Mouse (Mus musculus): Measurements from ENCODE around the gene Dhx15. TPM values are rescaled to one million over a fixed set of nuclear protein-coding genes. Genes with fewer than 3 reads are reported as not detected.
A peak's percentile ranks its signal among the peaks of the same experiment; 100 is the strongest.

The Dhx15 gene
- total RNA-seq, 1 experiment, result 164 TPM

GRCm38 (mm10) chr5:52234570-52234969 is 44.3 kb upstream of the Dhx15 start:
- no peaks in the 10 kb centered on the region for H3K36me3 ChIP-seq (ENCODE audit: control insufficient read depth, insufficient read depth, low read length, poor library complexity, severe bottlenecking)
- DNase-seq (ENCODE audit: low read depth, low spot score), result no peak
- H3K4me1 ChIP-seq (ENCODE audit: control insufficient read depth in 2 of 2, insufficient read depth in 2 of 2, low read length in 2 of 2, poor library complexity in 1 of 2), result peaks cover 2 to 6% of the 10 kb centered on the region in 2 experiments; a peak in 1 of 4 replicates
- no peaks in the 10 kb centered on the region for H3K9me3 ChIP-seq (ENCODE audit: control insufficient read depth, insufficient read depth, low read depth, low read length)
- no peak overlapping the region for H3K27ac ChIP-seq (ENCODE audit: insufficient read depth, low read depth, low read length, poor library complexity, severe bottlenecking)
- no peak overlapping the region for H3K9ac ChIP-seq (ENCODE audit: insufficient read depth, low read depth, low read length, poor library complexity, severe bottlenecking)
- TF ChIP-seq ZNF384 (IDR thresholded peaks at IDR 0.05; ENCODE audit: low read depth, low read length) (no peak), MAFK (IDR thresholded peaks at IDR 0.05; ENCODE audit: insufficient read depth, low read depth, low read length) (no peak), CHD2 (IDR thresholded peaks at IDR 0.05; ENCODE audit: low read depth, low read length) (no peak)
- H3K4me3 ChIP-seq (ENCODE audit: insufficient read depth in 1 of 2, low read depth in 1 of 2, low read length in 2 of 2, poor library complexity in 1 of 2, severe bottlenecking in 1 of 2), result no peak overlapping the region
- in situ Hi-C loops (cut with MboI; ENCODE audit: low sequenced_read_pairs in 2 of 2, unreplicated experiment in 2 of 2), result no loop called here

DNA sequence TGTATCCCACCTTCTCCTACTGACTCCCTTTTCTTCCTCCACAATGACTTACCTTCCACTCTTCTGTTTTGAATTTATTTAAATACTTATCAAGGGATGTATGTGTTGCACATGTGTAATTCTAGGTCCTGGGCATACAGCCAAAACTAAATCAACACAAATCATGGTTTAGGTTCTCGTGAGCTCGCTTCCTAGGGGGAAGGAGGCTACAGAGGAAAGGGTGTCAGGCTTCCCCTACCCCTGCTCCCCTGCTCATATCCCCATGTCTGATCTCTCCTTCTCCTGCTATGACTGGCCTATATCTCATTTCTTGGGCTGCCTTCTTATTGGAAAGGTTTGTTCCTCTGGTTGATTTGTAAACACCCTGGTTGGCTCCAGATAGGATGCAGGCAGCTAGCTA is 43.6 kb upstream of the Dhx15 start:
- no peak for TF ChIP-seq HCFC1 (IDR thresholded peaks at IDR 0.05; ENCODE audit: borderline replicate concordance, insufficient read depth, low read length)
- no peak for TF ChIP-seq ZC3H11A (IDR thresholded peaks at IDR 0.05; ENCODE audit: borderline replicate concordance, low read depth, low read length)
- no peak for TF ChIP-seq MAFK (IDR thresholded peaks at IDR 0.05; ENCODE audit: insufficient read depth, low read depth, low read length)
- no peak for TF ChIP-seq ZNF384 (IDR thresholded peaks at IDR 0.05; ENCODE audit: low read depth, low read length)
- no peak for TF ChIP-seq CHD2 (IDR thresholded peaks at IDR 0.05; ENCODE audit: low read depth, low read length)
- Histone ChIP-seq H3K9me3 (ENCODE audit: control insufficient read depth, insufficient read depth, low read depth, low read length) (no peaks in the 10 kb centered on the region), H3K9ac (ENCODE audit: insufficient read depth, low read depth, low read length, poor library complexity, severe bottlenecking) (no peak overlapping the region), H3K27ac (ENCODE audit: insufficient read depth, low read depth, low read length, poor library complexity, severe bottlenecking) (no peak overlapping the region), H3K4me1 (ENCODE audit: control insufficient read depth in 2 of 2, insufficient read depth in 2 of 2, low read length in 2 of 2, poor library complexity in 1 of 2) (peaks cover 2 to 6% of the 10 kb centered on the region in 2 experiments; a peak in 1 of 4 replicates), H3K36me3 (ENCODE audit: control insufficient read depth, insufficient read depth, low read length, poor library complexity, severe bottlenecking) (no peaks in the 10 kb centered on the region), H3K4me3 (ENCODE audit: insufficient read depth in 1 of 2, low read depth in 1 of 2, low read length in 2 of 2, poor library complexity in 1 of 2, severe bottlenecking in 1 of 2) (no peak overlapping the region)
- DNase-seq (ENCODE audit: low read depth, low spot score), result no peak
- in situ Hi-C loops (cut with MboI; ENCODE audit: low sequenced_read_pairs in 2 of 2, unreplicated experiment in 2 of 2), result no loop called here

GRCm38 (mm10) chr5:52232611-52233010 is 42.3 kb upstream of the Dhx15 start:
- in situ Hi-C loops (cut with MboI; ENCODE audit: low sequenced_read_pairs in 2 of 2, unreplicated experiment in 2 of 2), result no loop called here
- Histone ChIP-seq H3K9me3 (ENCODE audit: control insufficient read depth, insufficient read depth, low read depth, low read length) (no peaks in the 10 kb centered on the region), H3K36me3 (ENCODE audit: control insufficient read depth, insufficient read depth, low read length, poor library complexity, severe bottlenecking) (no peaks in the 10 kb centered on the region), H3K27ac (ENCODE audit: insufficient read depth, low read depth, low read length, poor library complexity, severe bottlenecking) (no peak overlapping the region; the same call in 1 of the 2 replicates), H3K9ac (ENCODE audit: insufficient read depth, low read depth, low read length, poor library complexity, severe bottlenecking) (no peak overlapping the region), H3K4me3 (ENCODE audit: insufficient read depth in 1 of 2, low read depth in 1 of 2, low read length in 2 of 2, poor library complexity in 1 of 2, severe bottlenecking in 1 of 2) (no peak overlapping the region), H3K4me1 (ENCODE audit: control insufficient read depth in 2 of 2, insufficient read depth in 2 of 2, low read length in 2 of 2, poor library complexity in 1 of 2) (peaks cover 0 to 5% of the 10 kb centered on the region in 2 experiments; a peak in 1 of 4 replicates)
- TF ChIP-seq HCFC1 (IDR thresholded peaks at IDR 0.05; ENCODE audit: borderline replicate concordance, insufficient read depth, low read length) (no peak), CHD2 (IDR thresholded peaks at IDR 0.05; ENCODE audit: low read depth, low read length) (no peak), ZNF384 (IDR thresholded peaks at IDR 0.05; ENCODE audit: low read depth, low read length) (no peak), MAFK (IDR thresholded peaks at IDR 0.05; ENCODE audit: insufficient read depth, low read depth, low read length) (no peak)
- no peak for DNase-seq (ENCODE audit: low read depth, low spot score)

DNA sequence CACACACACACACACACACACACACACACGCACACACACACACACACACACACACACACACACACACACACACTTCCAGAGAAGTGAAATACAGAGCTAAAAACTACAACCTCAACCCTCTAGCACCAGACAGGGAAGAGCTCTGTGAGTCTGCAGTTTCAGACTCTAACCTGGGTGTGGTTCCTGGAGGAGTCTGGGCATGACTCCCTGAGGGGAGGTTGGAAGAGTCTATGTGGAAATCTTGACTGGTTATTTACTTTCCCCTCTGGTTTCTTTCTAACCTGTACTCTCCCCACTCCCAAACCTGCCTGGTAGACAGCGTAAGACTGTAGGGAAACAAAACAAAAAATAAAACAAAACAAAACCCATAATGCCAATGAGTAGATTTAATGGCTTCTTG is 41.9 kb upstream of the Dhx15 start:
- no peaks in the 10 kb centered on the region for H3K36me3 ChIP-seq (ENCODE audit: control insufficient read depth, insufficient read depth, low read length, poor library complexity, severe bottlenecking)
- H3K9me3 ChIP-seq (ENCODE audit: control insufficient read depth, insufficient read depth, low read depth, low read length), result no peaks in the 10 kb centered on the region
- H3K4me1 ChIP-seq (ENCODE audit: control insufficient read depth in 2 of 2, insufficient read depth in 2 of 2, low read length in 2 of 2, poor library complexity in 1 of 2), result peaks cover 0 to 3% of the 10 kb centered on the region in 2 experiments; a peak in 1 of 4 replicates
- H3K4me3 ChIP-seq (ENCODE audit: insufficient read depth in 1 of 2, low read depth in 1 of 2, low read length in 2 of 2, poor library complexity in 1 of 2, severe bottlenecking in 1 of 2), result no peak overlapping the region
- in situ Hi-C loops (cut with MboI; ENCODE audit: low sequenced_read_pairs in 2 of 2, unreplicated experiment in 2 of 2), result no loop called here
- DNase-seq (ENCODE audit: low read depth, low spot score), result no peak
- no peak overlapping the region for H3K9ac ChIP-seq (ENCODE audit: insufficient read depth, low read depth, low read length, poor library complexity, severe bottlenecking)
- TF ChIP-seq ZC3H11A (IDR thresholded peaks at IDR 0.05; ENCODE audit: borderline replicate concordance, low read depth, low read length) (no peak), MAFK (IDR thresholded peaks at IDR 0.05; ENCODE audit: insufficient read depth, low read depth, low read length) (no peak), CHD2 (IDR thresholded peaks at IDR 0.05; ENCODE audit: low read depth, low read length) (no peak), HCFC1 (IDR thresholded peaks at IDR 0.05; ENCODE audit: borderline replicate concordance, insufficient read depth, low read length) (no peak), ZNF384 (IDR thresholded peaks at IDR 0.05; ENCODE audit: low read depth, low read length) (no peak)
- peak overlapping the region; percentile 44; the same call in 1 of the 2 replicates for H3K27ac ChIP-seq (ENCODE audit: insufficient read depth, low read depth, low read length, poor library complexity, severe bottlenecking)

DNA sequence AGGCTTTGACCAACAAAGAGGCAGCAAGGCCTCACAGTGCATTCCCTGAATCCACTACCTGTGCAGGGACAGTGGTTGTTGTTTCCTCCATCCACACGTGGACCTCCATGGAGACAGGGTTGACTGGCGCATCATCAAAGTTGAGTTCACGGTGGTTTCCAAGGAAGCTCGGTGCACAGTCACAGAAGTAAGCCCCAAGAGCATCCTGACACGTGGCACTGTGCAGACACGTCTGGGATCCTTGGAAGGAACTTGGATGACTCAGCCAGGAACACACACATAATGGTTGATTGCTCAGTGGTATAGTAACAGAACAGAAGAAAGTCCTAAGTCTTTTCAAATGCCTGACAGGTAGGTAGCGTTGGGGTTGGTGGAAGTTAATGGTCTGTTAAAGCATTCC is 40.2 kb upstream of the Dhx15 start:
- no peak for DNase-seq (ENCODE audit: low read depth, low spot score)
- Histone ChIP-seq H3K9ac (ENCODE audit: insufficient read depth, low read depth, low read length, poor library complexity, severe bottlenecking) (no peak overlapping the region), H3K4me1 (ENCODE audit: control insufficient read depth in 2 of 2, insufficient read depth in 2 of 2, low read length in 2 of 2, poor library complexity in 1 of 2) (peaks cover 0 to 3% of the 10 kb centered on the region in 2 experiments; a peak in 1 of 4 replicates), H3K4me3 (ENCODE audit: insufficient read depth in 1 of 2, low read depth in 1 of 2, low read length in 2 of 2, poor library complexity in 1 of 2, severe bottlenecking in 1 of 2) (no peak overlapping the region), H3K36me3 (ENCODE audit: control insufficient read depth, insufficient read depth, low read length, poor library complexity, severe bottlenecking) (no peaks in the 10 kb centered on the region), H3K9me3 (ENCODE audit: control insufficient read depth, insufficient read depth, low read depth, low read length) (no peaks in the 10 kb centered on the region), H3K27ac (ENCODE audit: insufficient read depth, low read depth, low read length, poor library complexity, severe bottlenecking) (no peak overlapping the region)
- in situ Hi-C loops (cut with MboI; ENCODE audit: low sequenced_read_pairs in 2 of 2, unreplicated experiment in 2 of 2), result no loop called here
- TF ChIP-seq MAFK (IDR thresholded peaks at IDR 0.05; ENCODE audit: insufficient read depth, low read depth, low read length) (no peak), CHD2 (IDR thresholded peaks at IDR 0.05; ENCODE audit: low read depth, low read length) (no peak), ZNF384 (IDR thresholded peaks at IDR 0.05; ENCODE audit: low read depth, low read length) (no peak), HCFC1 (IDR thresholded peaks at IDR 0.05; ENCODE audit: borderline replicate concordance, insufficient read depth, low read length) (no peak), ZC3H11A (IDR thresholded peaks at IDR 0.05; ENCODE audit: borderline replicate concordance, low read depth, low read length) (no peak)
